Mouse (Mus musculus): ENCODE measurements around the gene Agps. TPM values are rescaled to one million over a fixed set of nuclear protein-coding genes. Genes with fewer than 3 reads are reported as not detected.

Agps gene
- total and polyA plus RNA-seq, 2 experiments from 2014 or later = 17.1 to 37.9 TPM

DNA sequence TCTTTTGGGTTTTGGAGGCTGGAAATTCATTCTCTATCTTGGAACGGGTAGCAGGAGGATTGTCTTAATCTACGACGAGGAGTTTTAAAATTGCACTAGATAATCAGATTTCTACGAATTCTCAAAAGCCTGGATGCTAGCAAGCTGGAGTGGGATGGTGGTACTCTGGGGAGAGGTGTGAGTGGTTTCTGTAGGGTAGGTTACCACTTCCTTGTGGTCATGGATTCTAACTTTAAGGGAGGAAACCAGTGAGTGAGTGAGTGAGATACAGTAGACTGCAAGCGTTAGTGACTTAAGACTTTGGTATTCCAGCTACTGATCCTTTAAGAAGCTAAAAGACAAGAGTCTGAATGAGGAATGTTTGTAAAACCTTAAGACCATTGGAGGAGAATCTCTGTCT is 804 bp downstream of the Agps start:
- no peak for DNase-seq (ENCODE audit: low spot score)
- no peaks in the 10 kb centered on the region for H3K27me3 ChIP-seq (ENCODE audit: insufficient read depth, low read length)
- ATAC-seq (ENCODE audit: low FRiP score) = no peak
- peak overlapping the region; percentile 68 for H3K27ac ChIP-seq (ENCODE audit: low read depth, low read length)
- no peak for TF ChIP-seq CTCF (IDR thresholded peaks at IDR 0.05)
- no peaks in the 10 kb centered on the region for H3K36me3 ChIP-seq (ENCODE audit: insufficient read depth, low read length)
- 1% methylated on average over 5 of the region's 5 CpGs for WGBS
- peak overlapping the region; percentile 88 for H3K4me3 ChIP-seq (ENCODE audit: low read depth, low read length)
- no peaks in the 10 kb centered on the region for H3K9me3 ChIP-seq (ENCODE audit: low read length)
- peak overlapping the region; percentile 91 for H3K9ac ChIP-seq (replicated peaks; ENCODE audit: low read length, poor library complexity, severe bottlenecking)
- peaks cover 6% of the 10 kb centered on the region for H3K4me1 ChIP-seq (ENCODE audit: insufficient read depth, low read length)
- H3K4me2 ChIP-seq (ENCODE audit: low read depth, low read length, poor library complexity, severe bottlenecking) = peak overlapping the region; percentile 60

DNA sequence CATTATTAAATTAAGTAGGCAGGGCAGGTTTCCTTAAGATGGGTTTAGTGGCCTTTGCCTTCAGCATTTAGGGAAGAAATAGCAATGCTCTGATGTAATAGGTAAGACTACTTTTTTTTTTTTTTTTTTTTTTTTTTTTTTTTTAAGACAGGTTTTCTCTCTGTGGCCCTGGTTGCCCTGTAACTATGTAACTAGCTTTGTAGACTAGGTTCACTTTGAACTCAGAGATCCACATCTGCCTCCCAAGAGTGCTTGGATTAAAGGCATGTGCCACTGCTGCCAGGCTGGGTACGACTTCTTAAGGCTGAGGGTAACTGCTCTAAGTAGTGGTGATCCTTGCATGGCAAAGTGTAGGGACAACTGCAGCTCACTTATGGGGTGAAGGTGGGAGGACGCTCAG is 2.5 kb downstream of the Agps start:
- H3K27me3 ChIP-seq (ENCODE audit: insufficient read depth, low read length) = no peaks in the 10 kb centered on the region
- H3K36me3 ChIP-seq (ENCODE audit: insufficient read depth, low read length) = no peaks in the 10 kb centered on the region
- no peak overlapping the region for H3K9ac ChIP-seq (replicated peaks; ENCODE audit: low read length, poor library complexity, severe bottlenecking)
- H3K4me2 ChIP-seq (ENCODE audit: low read depth, low read length, poor library complexity, severe bottlenecking) = no peak overlapping the region
- TF ChIP-seq CTCF (IDR thresholded peaks at IDR 0.05) = no peak
- H3K27ac ChIP-seq (ENCODE audit: low read depth, low read length) = no peak overlapping the region
- H3K4me1 ChIP-seq (ENCODE audit: insufficient read depth, low read length) = peaks cover 6% of the 10 kb centered on the region
- ATAC-seq (ENCODE audit: low FRiP score) = no peak
- 82% methylated on average over 2 of the region's 2 CpGs for WGBS
- H3K4me3 ChIP-seq (ENCODE audit: low read depth, low read length) = no peak overlapping the region
- DNase-seq (ENCODE audit: low spot score) = no peak
- H3K9me3 ChIP-seq (ENCODE audit: low read length) = no peaks in the 10 kb centered on the region

DNA sequence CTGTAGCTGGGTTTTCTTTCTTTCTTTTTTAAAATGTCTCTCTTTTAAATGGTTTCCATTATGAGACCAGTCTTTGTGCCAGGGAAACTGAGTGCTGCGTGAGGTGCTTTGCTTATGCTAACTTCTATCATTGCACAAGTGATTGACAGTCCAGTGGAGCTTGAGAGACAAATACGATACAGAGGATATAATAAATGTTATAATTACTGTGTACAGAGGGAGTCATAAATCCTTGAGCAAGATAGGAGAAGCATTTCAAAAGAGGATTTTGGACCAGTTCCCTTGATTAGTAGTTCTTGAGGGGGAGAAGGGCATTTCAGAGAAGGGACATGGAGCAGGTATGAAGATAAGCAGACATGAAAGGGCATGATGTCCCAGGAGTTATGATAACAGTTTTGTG is 10.3 kb downstream of the Agps start:
- Histone ChIP-seq H3K9ac (replicated peaks; ENCODE audit: low read length, poor library complexity, severe bottlenecking) (no peak overlapping the region), H3K4me3 (ENCODE audit: low read depth, low read length) (no peak overlapping the region), H3K4me2 (ENCODE audit: low read depth, low read length, poor library complexity, severe bottlenecking) (no peak overlapping the region), H3K36me3 (ENCODE audit: insufficient read depth, low read length) (no peaks in the 10 kb centered on the region), H3K4me1 (ENCODE audit: insufficient read depth, low read length) (no peaks in the 10 kb centered on the region), H3K9me3 (ENCODE audit: low read length) (no peaks in the 10 kb centered on the region), H3K27ac (ENCODE audit: low read depth, low read length) (no peak overlapping the region), H3K27me3 (ENCODE audit: insufficient read depth, low read length) (no peaks in the 10 kb centered on the region)
- no peak for DNase-seq (ENCODE audit: low spot score)
- WGBS = 79% methylated on average over 2 of the region's 2 CpGs
- no peak for ATAC-seq (ENCODE audit: low FRiP score)
- no peak for TF ChIP-seq CTCF (IDR thresholded peaks at IDR 0.05)

DNA sequence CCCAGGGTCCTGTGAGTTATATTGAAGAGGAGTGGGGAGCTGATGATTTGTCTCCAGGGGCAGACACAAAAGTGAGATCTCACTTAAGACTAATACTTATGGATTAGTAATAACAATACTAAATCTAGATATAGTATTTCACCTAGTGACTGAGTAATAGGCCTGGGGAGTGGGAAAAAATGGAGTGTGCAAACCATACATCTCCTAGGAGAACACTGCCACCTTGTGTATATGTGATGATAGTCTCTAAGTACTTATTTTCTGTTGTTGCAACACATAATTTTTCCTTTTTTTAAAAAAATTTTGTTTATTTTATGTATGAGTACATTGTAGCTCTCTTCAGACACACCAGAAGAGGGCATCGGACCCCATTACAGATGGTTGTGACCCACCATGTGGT is 15.7 kb downstream of the Agps start:
- DNase-seq (ENCODE audit: low spot score) (peak; percentile 31), ATAC-seq (ENCODE audit: low FRiP score) (no peak)
- Histone ChIP-seq H3K9me3 (ENCODE audit: low read length) (no peaks in the 10 kb centered on the region), H3K4me3 (ENCODE audit: low read depth, low read length) (no peak overlapping the region), H3K4me1 (ENCODE audit: insufficient read depth, low read length) (no peaks in the 10 kb centered on the region), H3K4me2 (ENCODE audit: low read depth, low read length, poor library complexity, severe bottlenecking) (no peak overlapping the region), H3K27me3 (ENCODE audit: insufficient read depth, low read length) (no peaks in the 10 kb centered on the region), H3K36me3 (ENCODE audit: insufficient read depth, low read length) (no peaks in the 10 kb centered on the region), H3K27ac (ENCODE audit: low read depth, low read length) (no peak overlapping the region), H3K9ac (replicated peaks; ENCODE audit: low read length, poor library complexity, severe bottlenecking) (no peak overlapping the region)
- peak; percentile 49 for TF ChIP-seq CTCF (IDR thresholded peaks at IDR 0.05)
- WGBS = 94% methylated on average over 1 of the region's 1 CpGs

DNA sequence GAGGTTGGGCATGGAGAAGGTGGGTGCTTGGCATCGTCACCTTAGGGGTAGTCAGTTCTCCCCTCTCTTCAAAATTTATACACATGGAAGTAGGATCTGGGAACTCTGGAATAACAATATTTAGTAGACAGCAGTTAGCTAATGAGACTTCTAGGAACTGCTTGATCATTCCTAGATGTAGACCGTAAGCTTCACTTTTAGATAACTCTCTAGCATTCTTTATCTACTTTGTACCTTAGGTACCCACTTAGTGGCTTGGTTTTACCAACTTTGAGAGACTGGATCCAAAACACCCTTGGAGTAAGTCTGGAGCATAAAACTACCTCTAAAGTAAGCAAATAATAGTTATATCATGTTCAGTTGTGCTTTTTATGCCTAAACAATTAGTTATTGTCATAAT is 20.5 kb downstream of the Agps start:
- no peaks in the 10 kb centered on the region for H3K4me1 ChIP-seq (ENCODE audit: insufficient read depth, low read length)
- H3K4me3 ChIP-seq (ENCODE audit: low read depth, low read length) = no peak overlapping the region
- H3K9me3 ChIP-seq (ENCODE audit: low read length) = no peaks in the 10 kb centered on the region
- DNase-seq (ENCODE audit: low spot score) = no peak
- H3K9ac ChIP-seq (replicated peaks; ENCODE audit: low read length, poor library complexity, severe bottlenecking) = no peak overlapping the region
- no peak overlapping the region for H3K27ac ChIP-seq (ENCODE audit: low read depth, low read length)
- ATAC-seq (ENCODE audit: low FRiP score) = no peak
- no peak for TF ChIP-seq CTCF (IDR thresholded peaks at IDR 0.05)
- 98% methylated on average over 2 of the region's 2 CpGs for WGBS
- no peak overlapping the region for H3K4me2 ChIP-seq (ENCODE audit: low read depth, low read length, poor library complexity, severe bottlenecking)
- no peaks in the 10 kb centered on the region for H3K27me3 ChIP-seq (ENCODE audit: insufficient read depth, low read length)
- H3K36me3 ChIP-seq (ENCODE audit: insufficient read depth, low read length) = no peaks in the 10 kb centered on the region

DNA sequence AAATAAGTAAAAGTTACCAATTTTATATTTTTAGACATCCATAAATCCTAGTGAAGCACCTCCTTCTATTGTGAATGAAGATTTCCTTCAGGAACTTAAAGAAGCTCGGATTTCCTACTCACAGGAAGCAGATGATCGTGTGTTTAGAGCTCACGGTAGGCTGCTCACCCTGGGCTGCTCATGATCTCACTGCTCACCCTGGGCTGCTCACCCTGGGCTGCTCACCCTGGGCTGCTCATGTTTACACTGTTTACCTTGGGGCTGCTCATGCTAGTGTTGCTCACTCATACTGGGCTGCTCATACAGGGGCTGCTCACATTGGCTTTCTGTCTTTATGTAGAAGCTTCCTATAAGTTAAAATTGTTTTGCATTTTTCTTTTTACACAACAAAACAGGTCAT is 22.2 kb downstream of the Agps start:
- Histone ChIP-seq H3K27me3 (ENCODE audit: insufficient read depth, low read length) (no peaks in the 10 kb centered on the region), H3K4me1 (ENCODE audit: insufficient read depth, low read length) (no peaks in the 10 kb centered on the region), H3K4me3 (ENCODE audit: low read depth, low read length) (no peak overlapping the region), H3K4me2 (ENCODE audit: low read depth, low read length, poor library complexity, severe bottlenecking) (no peak overlapping the region), H3K9me3 (ENCODE audit: low read length) (no peaks in the 10 kb centered on the region), H3K36me3 (ENCODE audit: insufficient read depth, low read length) (no peaks in the 10 kb centered on the region; the same call in 1 of the 2 replicates), H3K9ac (replicated peaks; ENCODE audit: low read length, poor library complexity, severe bottlenecking) (no peak overlapping the region), H3K27ac (ENCODE audit: low read depth, low read length) (no peak overlapping the region)
- 73% methylated on average over 3 of the region's 3 CpGs for WGBS
- no peak for DNase-seq (ENCODE audit: low spot score)
- no peak for ATAC-seq (ENCODE audit: low FRiP score)
- TF ChIP-seq CTCF (IDR thresholded peaks at IDR 0.05) = no peak

Data from midbrain, postnatal 0 days (tissue).